Mouse (Mus musculus) midbrain, embryonic 12.5 days (tissue): ENCODE results near the gene Plekha5. TPM values are rescaled to one million over a fixed set of nuclear protein-coding genes. Genes with fewer than 3 reads are reported as not detected.

Source experiments
- ATAC-seq: fragments of 200-750 bp; cut with Nextera tagmentation; 2 replicates; pipeline ENCODE4 v1.8.0; 2017; ENCODE audit warnings: low read depth, moderate TSS enrichment, moderate library complexity; ENCODE audit not compliant: low FRiP score
- H3K27ac ChIP-seq: fragments of 300-500 bp; sonication (generic); replicated peaks from 2 replicates; pipeline ENCODE4 v1.5.1; 2016; ENCODE audit warnings: mild to moderate bottlenecking
- H3K27me3 ChIP-seq: fragments of 300-500 bp; sonication (generic); 2 replicates; pipeline ENCODE4 v1.6.1; 2016; ENCODE audit warnings: mild to moderate bottlenecking
- H3K36me3 ChIP-seq: fragments of 300-500 bp; sonication (generic); 2 replicates; pipeline ENCODE4 v1.6.1; 2016
- H3K4me1 ChIP-seq: fragments of 300-500 bp; sonication (generic); 2 replicates; pipeline ENCODE4 v1.6.1; 2016
- H3K4me2 ChIP-seq: fragments of 300-500 bp; sonication (generic); replicated peaks from 2 replicates; pipeline ENCODE4 v1.6.1; 2016; ENCODE audit warnings: mild to moderate bottlenecking, moderate library complexity
- H3K4me3 ChIP-seq: fragments of 300-500 bp; sonication (generic); 2 replicates; pipeline ENCODE4 v1.5.1; 2016; ENCODE audit warnings: mild to moderate bottlenecking
- H3K9ac ChIP-seq: fragments of 300-500 bp; sonication (generic); replicated peaks from 2 replicates; pipeline ENCODE4 v1.6.1; 2016; ENCODE audit warnings: mild to moderate bottlenecking, moderate library complexity
- H3K9me3 ChIP-seq: fragments of 300-500 bp; sonication (generic); 2 replicates; pipeline ENCODE4 v1.6.1; 2016; ENCODE audit warnings: mild to moderate bottlenecking
- WGBS: fragments of 180-500 bp; shearing (Covaris S2); methylation state at CpG from one replicate; pipeline ENCODE4 v1.1.7; 2016; 5-methylcytosine and 5-hydroxymethylcytosine counted together
- polyA plus RNA-seq: library from polyadenylated mRNA; unstranded; fragments of >200 nt; fragmentation: Nextera tagmentation; extraction: Ambion mirVana; gene quantifications from 2 replicates; pipeline ENCODE4 v1.2.1, GENCODE M21; 2016

Plekha5 gene
- polyA plus RNA-seq, 1 experiment from 2014 or later = 55.0 TPM

DNA sequence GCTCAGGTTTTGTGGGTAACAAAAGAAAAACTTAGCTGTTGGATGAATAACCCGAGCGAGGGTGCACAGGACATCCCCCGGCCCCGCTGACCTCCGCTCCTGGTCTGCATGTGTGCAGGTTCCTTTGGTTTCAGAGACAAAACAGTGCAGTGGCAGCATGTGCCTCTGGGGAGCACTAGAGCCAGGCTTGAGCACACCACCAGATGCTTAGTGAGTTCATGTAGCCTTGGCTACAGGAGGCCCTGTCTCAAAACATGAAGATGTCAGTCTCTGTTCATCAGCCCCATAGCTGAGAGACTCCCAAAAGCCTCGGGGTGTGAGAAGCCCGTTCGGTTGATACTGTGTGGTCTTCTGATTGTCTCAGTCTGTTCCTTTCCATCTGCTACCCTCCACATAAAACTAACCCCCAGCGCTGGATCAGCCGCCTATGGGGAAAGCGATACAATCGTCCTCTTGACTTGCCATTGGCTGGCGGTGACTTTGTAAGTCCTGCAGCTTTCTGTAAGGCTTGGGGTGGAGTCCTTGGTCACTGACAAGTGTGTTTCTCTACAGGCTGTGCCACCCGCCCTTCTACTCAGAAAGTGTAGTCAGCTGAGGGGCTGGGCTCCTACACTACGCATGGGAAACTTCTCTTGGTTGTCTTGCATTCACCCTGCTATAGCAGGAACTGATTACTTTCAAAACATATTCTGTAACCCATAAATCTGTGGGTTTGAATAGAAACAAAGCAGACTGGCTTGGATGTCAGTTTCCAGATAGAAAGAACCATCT lies 32.7 kb downstream of the Plekha5 start:
- ATAC-seq = peak; percentile 55; the same call in 1 of the 2 replicates
- 86% methylated on average over 15 of the region's 15 CpGs for WGBS
- no peak overlapping the region for H3K4me2 ChIP-seq

GRCm38 (mm10) chr6:140460398-140460797 lies 36.5 kb downstream of the Plekha5 start:
- Histone ChIP-seq H3K9me3 (no peaks in the 10 kb centered on the region), H3K27ac (no peak overlapping the region), H3K36me3 (no peaks in the 10 kb centered on the region), H3K4me1 (0 out of 2 replicates have a peak, but pooled peaks cover 4% of the 10 kb centered on the region), H3K9ac (no peak overlapping the region), H3K27me3 (no peaks in the 10 kb centered on the region), H3K4me3 (no peak overlapping the region), H3K4me2 (no peak overlapping the region)
- 76% methylated on average over 7 of the region's 7 CpGs for WGBS
- no peak for ATAC-seq

More for the DNA sequence above, 32.7 kb downstream of the Plekha5 start:
- peaks cover 9% of the 10 kb centered on the region for H3K36me3 ChIP-seq
- no peaks in the 10 kb centered on the region for H3K9me3 ChIP-seq
- H3K27me3 ChIP-seq = no peaks in the 10 kb centered on the region
- 0 out of 2 replicates have a peak, but pooled peaks cover 4% of the 10 kb centered on the region for H3K4me1 ChIP-seq
- H3K27ac ChIP-seq = no peak overlapping the region
- H3K9ac ChIP-seq = no peak overlapping the region
- no peak overlapping the region for H3K4me3 ChIP-seq

- no peaks in the 10 kb centered on the region for H3K27me3 ChIP-seq
- no peaks in the 10 kb centered on the region for H3K9me3 ChIP-seq
- H3K36me3 ChIP-seq = no peaks in the 10 kb centered on the region
- 91% methylated on average over 6 of the region's 6 CpGs for WGBS
- no peaks in the 10 kb centered on the region for H3K4me1 ChIP-seq
- H3K27ac ChIP-seq = no peak overlapping the region
- no peak overlapping the region for H3K9ac ChIP-seq
- ATAC-seq = no peak
- no peak overlapping the region for H3K4me3 ChIP-seq
- H3K4me2 ChIP-seq = no peak overlapping the region
These were observed 41.0 kb downstream of the Plekha5 start for GRCm38 (mm10) chr6:140464818-140465217.

GRCm38 (mm10) chr6:140465946-140466646 lies 42.2 kb downstream of the Plekha5 start:
- Histone ChIP-seq H3K4me3 (no peak overlapping the region), H3K27ac (no peak overlapping the region), H3K4me2 (no peak overlapping the region), H3K9me3 (no peaks in the 10 kb centered on the region), H3K9ac (no peak overlapping the region), H3K27me3 (no peaks in the 10 kb centered on the region), H3K36me3 (no peaks in the 10 kb centered on the region), H3K4me1 (no peaks in the 10 kb centered on the region)
- no peak for ATAC-seq
- WGBS = 85% methylated on average over 9 of the region's 9 CpGs

DNA sequence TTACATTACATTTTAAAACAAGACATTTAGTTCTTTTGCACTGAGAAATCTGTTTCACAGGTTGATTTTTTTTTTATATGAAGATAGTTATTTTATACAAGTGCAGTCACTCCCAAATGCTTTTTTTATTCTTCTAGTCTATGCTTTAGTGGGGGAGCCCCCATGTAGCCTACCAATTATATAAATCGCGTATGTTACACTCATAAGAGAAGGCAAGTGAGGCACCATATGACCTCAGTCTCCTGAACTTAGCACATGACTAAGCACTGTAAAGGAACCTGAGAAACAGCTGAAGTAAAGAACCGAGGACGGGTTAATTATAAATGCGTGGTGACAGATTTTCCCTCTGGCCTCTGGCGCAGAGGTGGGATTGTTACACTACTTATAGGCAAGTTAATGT lies 43.0 kb downstream of the Plekha5 start:
- Histone ChIP-seq H3K4me2 (no peak overlapping the region), H3K9ac (no peak overlapping the region), H3K27me3 (no peaks in the 10 kb centered on the region), H3K4me3 (no peak overlapping the region), H3K36me3 (no peaks in the 10 kb centered on the region), H3K4me1 (no peaks in the 10 kb centered on the region), H3K9me3 (no peaks in the 10 kb centered on the region), H3K27ac (no peak overlapping the region)
- ATAC-seq = no peak
- 88% methylated on average over 6 of the region's 6 CpGs for WGBS

DNA sequence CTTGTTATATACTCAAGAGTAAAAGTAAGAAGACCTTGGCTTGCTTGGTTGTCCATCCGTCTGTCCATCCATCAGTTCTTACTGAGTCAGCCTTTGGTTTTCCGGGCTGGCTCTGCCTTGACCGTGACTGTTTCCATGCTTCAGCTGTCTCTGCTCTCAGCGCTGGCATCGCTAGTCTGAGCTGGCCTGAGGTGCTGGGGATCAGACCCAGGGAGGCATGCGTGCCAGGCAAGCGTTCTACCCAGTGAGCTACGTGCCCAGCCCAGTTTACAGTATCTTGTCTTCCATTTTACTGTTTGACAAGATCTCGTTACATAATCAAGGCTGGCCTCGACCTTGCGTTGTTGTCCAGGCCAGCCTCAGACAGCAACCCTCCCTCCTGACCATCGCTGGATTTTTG lies 44.0 kb downstream of the Plekha5 start:
- 94% methylated on average over 12 of the region's 12 CpGs for WGBS

DNA sequence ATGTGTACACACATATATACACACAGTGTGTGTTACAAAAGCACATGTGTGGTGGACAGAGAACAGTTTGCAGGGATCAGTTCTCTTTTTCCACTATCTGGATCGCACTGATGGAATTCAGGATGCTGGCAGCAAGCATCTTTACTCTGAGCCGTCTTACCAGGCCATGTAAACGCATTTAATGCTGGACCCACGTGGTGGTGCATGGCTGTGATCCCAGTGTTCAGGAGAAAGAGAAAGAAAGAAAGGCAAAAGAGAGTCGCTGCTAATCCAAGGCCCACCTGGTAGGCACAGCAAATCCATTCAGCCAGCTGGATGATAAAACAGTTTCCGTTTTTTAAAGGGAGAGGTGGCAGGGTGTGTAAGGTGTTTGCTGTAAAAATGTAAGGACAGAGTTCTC lies 45.9 kb downstream of the Plekha5 start:
- Histone ChIP-seq H3K9ac (no peak overlapping the region), H3K4me2 (no peak overlapping the region), H3K27me3 (no peaks in the 10 kb centered on the region), H3K9me3 (no peaks in the 10 kb centered on the region), H3K27ac (no peak overlapping the region), H3K4me1 (no peaks in the 10 kb centered on the region), H3K4me3 (no peak overlapping the region), H3K36me3 (no peaks in the 10 kb centered on the region)
- WGBS = 71% methylated on average over 6 of the region's 6 CpGs
- no peak for ATAC-seq

More for the DNA sequence above, 44.0 kb downstream of the Plekha5 start:
- no peak for ATAC-seq
- Histone ChIP-seq H3K9me3 (no peaks in the 10 kb centered on the region), H3K9ac (no peak overlapping the region), H3K36me3 (no peaks in the 10 kb centered on the region), H3K4me3 (no peak overlapping the region), H3K27me3 (no peaks in the 10 kb centered on the region), H3K4me2 (no peak overlapping the region), H3K4me1 (no peaks in the 10 kb centered on the region), H3K27ac (no peak overlapping the region)

DNA sequence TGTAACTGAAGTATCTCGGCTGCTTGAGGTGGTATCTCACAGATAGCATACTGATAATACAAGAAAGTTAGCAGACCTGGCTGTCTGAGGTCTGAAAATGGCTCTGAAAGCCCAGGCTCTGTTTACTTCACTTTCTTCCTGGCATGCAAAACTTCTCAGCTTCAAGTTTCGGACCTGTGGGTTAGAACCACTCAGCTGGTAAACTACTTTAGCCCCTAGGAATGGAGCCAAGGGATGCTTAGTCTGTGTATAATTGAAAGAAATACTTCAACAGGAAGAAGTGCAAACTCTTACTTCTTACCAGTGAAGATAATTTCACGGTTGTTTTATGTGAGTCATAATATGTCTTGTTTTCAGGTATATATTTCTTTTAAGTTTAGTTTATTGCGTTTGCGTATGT lies 47.9 kb downstream of the Plekha5 start:
- Histone ChIP-seq H3K27ac (no peak overlapping the region), H3K36me3 (no peaks in the 10 kb centered on the region), H3K4me2 (no peak overlapping the region), H3K4me3 (no peak overlapping the region), H3K9ac (no peak overlapping the region), H3K27me3 (no peaks in the 10 kb centered on the region), H3K4me1 (no peaks in the 10 kb centered on the region), H3K9me3 (no peaks in the 10 kb centered on the region)
- no peak for ATAC-seq
- WGBS = 98% methylated on average over 5 of the region's 5 CpGs

DNA sequence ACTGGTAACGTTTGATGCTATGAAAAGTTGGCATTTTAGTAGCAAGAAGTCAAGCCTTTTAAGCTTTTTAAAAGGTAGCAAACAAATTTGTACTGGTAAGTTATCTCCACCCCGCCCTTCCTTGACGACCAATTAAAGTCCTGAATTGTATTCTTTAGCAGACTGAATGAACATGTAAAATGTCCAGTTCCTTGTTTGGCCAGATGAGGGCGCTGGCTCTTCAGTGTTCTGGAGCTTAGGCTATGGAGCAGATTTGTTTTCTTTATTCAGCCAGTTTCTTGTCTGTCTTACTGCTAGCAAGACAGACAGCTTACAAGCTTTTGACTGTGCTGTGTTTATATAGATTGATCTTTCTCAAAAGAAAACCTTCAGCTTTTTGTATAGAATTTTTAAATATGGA lies 48.5 kb downstream of the Plekha5 start:
- 65% methylated on average over 4 of the region's 4 CpGs for WGBS
- H3K27me3 ChIP-seq = no peaks in the 10 kb centered on the region
- H3K4me1 ChIP-seq = peaks cover 5% of the 10 kb centered on the region; the same call in 1 of the 2 replicates
- H3K9ac ChIP-seq = no peak overlapping the region
- no peak overlapping the region for H3K27ac ChIP-seq
- no peak overlapping the region for H3K4me3 ChIP-seq
- no peaks in the 10 kb centered on the region for H3K9me3 ChIP-seq
- no peaks in the 10 kb centered on the region for H3K36me3 ChIP-seq
- no peak for ATAC-seq
- no peak overlapping the region for H3K4me2 ChIP-seq

DNA sequence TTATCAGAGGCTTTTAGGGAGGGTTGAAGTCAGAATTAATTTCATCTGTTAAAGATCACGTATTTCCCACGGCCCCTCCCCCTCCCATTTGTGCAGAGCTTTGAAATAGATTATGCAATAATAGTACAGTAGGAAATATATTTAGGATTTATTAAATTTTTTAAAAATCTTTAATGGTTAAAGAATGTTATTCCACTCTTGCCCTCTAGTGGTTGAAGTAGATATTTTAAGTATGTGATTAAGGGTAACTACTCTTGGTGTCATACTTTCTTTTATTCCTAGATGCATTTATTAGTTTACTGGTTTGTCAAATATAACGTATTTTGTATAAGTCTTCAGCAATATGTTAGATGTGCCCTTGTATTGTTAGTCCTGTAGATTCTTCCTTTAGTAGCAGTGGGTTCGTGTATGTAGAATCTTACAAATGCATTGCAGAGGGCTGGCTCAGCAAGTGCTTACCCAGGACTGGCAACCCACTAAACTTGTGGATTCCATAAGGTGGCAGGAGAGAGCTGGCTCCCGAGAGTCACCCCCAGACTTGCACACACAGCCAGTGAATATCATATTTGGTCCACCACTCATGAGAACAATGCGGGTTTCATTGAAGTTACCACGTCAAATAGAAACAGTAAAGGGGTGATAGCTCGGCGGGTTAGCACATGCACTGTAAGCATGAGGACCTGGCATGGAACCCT lies 51.7 kb downstream of the Plekha5 start:
- ATAC-seq = no peak
- no peaks in the 10 kb centered on the region for H3K36me3 ChIP-seq
- H3K4me1 ChIP-seq = peaks cover 14% of the 10 kb centered on the region
- no peak overlapping the region for H3K4me2 ChIP-seq
- H3K4me3 ChIP-seq = no peak overlapping the region
- no peak overlapping the region for H3K27ac ChIP-seq
- H3K9me3 ChIP-seq = no peaks in the 10 kb centered on the region
- H3K27me3 ChIP-seq = no peaks in the 10 kb centered on the region
- 87% methylated on average over 9 of the region's 9 CpGs for WGBS
- no peak overlapping the region for H3K9ac ChIP-seq

- Histone ChIP-seq H3K4me2 (no peak overlapping the region), H3K4me3 (no peak overlapping the region), H3K27ac (0 out of 2 replicates have a peak overlapping the region, but pooled peaks have one; percentile 26), H3K4me1 (peaks cover 16% of the 10 kb centered on the region), H3K27me3 (no peaks in the 10 kb centered on the region), H3K36me3 (no peaks in the 10 kb centered on the region), H3K9ac (no peak overlapping the region), H3K9me3 (no peaks in the 10 kb centered on the region)
- no peak for ATAC-seq
- 79% methylated on average over 2 of the region's 2 CpGs for whole genome bisulfite sequencing
These were observed 53.1 kb downstream of the Plekha5 start for GRCm38 (mm10) chr6:140476981-140477380.

- no peak overlapping the region for H3K4me3 ChIP-seq
- H3K27me3 ChIP-seq = no peaks in the 10 kb centered on the region
- ATAC-seq = no peak
- 0 out of 2 replicates have a peak overlapping the region, but pooled peaks have one; percentile 17 for H3K27ac ChIP-seq
- no peaks in the 10 kb centered on the region for H3K9me3 ChIP-seq
- peaks cover 18% of the 10 kb centered on the region for H3K4me1 ChIP-seq
- WGBS = 84% methylated on average over 7 of the region's 7 CpGs
- no peak overlapping the region for H3K9ac ChIP-seq
- no peak overlapping the region for H3K4me2 ChIP-seq
- H3K36me3 ChIP-seq = no peaks in the 10 kb centered on the region
These were observed 54.2 kb downstream of the Plekha5 start for GRCm38 (mm10) chr6:140478031-140478430.
